Mouse (Mus musculus) midbrain, embryonic 11.5 days (tissue): Measurements from ENCODE around the gene Hdgf. TPM values are rescaled to one million over a fixed set of nuclear protein-coding genes. Genes with fewer than 3 reads are reported as not detected.
A peak's percentile ranks its signal among the peaks of the same experiment; 100 is the strongest.

Experiments
- ATAC-seq: fragments of 200-750 bp; cut with Nextera tagmentation; 2 replicates; pipeline ENCODE4 v1.8.0; 2017; ENCODE audit warnings: moderate TSS enrichment, moderate library complexity; ENCODE audit not compliant: low FRiP score
- DNase-seq: peaks from one replicate; pipeline ENCODE4 v3.0.0; 2015; ENCODE audit warnings: low spot score; ENCODE audit errors: missing footprints
- H3K27ac ChIP-seq: fragments of 300-500 bp; sonication (generic); 2 replicates; pipeline ENCODE4 v1.5.1; 2014; ENCODE audit warnings: low read depth, low read length
- H3K27me3 ChIP-seq: fragments of 300-500 bp; sonication (generic); 2 replicates; pipeline ENCODE4 v1.6.1; 2014; ENCODE audit warnings: mild to moderate bottlenecking, low read length, moderate library complexity, mixed read lengths; ENCODE audit not compliant: control insufficient read depth, insufficient read depth
- H3K36me3 ChIP-seq: fragments of 300-500 bp; sonication (generic); 2 replicates; pipeline ENCODE4 v1.6.1; 2014; ENCODE audit warnings: mild to moderate bottlenecking, low read length, moderate library complexity, mixed read lengths; ENCODE audit not compliant: control insufficient read depth, insufficient read depth
- H3K4me1 ChIP-seq: fragments of 300-500 bp; sonication (generic); 2 replicates; pipeline ENCODE4 v1.6.1; 2014; ENCODE audit warnings: low read length; ENCODE audit not compliant: control insufficient read depth, insufficient read depth
- H3K4me2 ChIP-seq: fragments of 300-500 bp; sonication (generic); 2 replicates; pipeline ENCODE4 v1.6.1; 2014; ENCODE audit warnings: mild to moderate bottlenecking, moderate library complexity
- H3K4me3 ChIP-seq: fragments of 300-500 bp; sonication (generic); 2 replicates; pipeline ENCODE4 v1.5.1; 2014; ENCODE audit warnings: low read depth, low read length
- H3K9ac ChIP-seq: fragments of 300-500 bp; sonication (generic); 2 replicates; pipeline ENCODE4 v1.6.1; 2014; ENCODE audit warnings: low read length
- H3K9me3 ChIP-seq: fragments of 300-500 bp; sonication (generic); 2 replicates; pipeline ENCODE4 v1.6.1; 2016; ENCODE audit warnings: low read length; ENCODE audit not compliant: control insufficient read depth
- WGBS: fragments of 180-500 bp; shearing (Covaris S2); extraction: QIAGEN DNeasy Blood & Tissue Kit; methylation state at CpG from one replicate; pipeline ENCODE4 v1.1.7; 2014; 5-methylcytosine and 5-hydroxymethylcytosine counted together
- polyA plus RNA-seq: library from polyadenylated mRNA; unstranded; fragments of >200 nt; fragmentation: Nextera tagmentation; extraction: Ambion mirVana; gene quantifications from 2 replicates; pipeline ENCODE4 v1.2.1, GENCODE M21; 2014

Hdgf gene
- polyA plus RNA-seq, 1 experiment from 2014 or later = 268 TPM

GRCm38 (mm10) chr3:87947056-87947810 lies 41.1 kb downstream of the Hdgf start:
- Histone ChIP-seq H3K27ac (peak overlapping the region; percentile 90), H3K36me3 (peaks cover 2% of the 10 kb centered on the region; the same call in 1 of the 2 replicates), H3K4me1 (peaks cover 75% of the 10 kb centered on the region), H3K4me2 (peak overlapping the region; percentile 83), H3K9me3 (no peaks in the 10 kb centered on the region), H3K9ac (peak overlapping the region; percentile 80), H3K4me3 (peak overlapping the region; percentile 56), H3K27me3 (no peaks in the 10 kb centered on the region)
- ATAC-seq = peak; percentile 17
- peak; percentile 97 for DNase-seq
- WGBS = 2% methylated on average over 26 of the region's 26 CpGs

DNA sequence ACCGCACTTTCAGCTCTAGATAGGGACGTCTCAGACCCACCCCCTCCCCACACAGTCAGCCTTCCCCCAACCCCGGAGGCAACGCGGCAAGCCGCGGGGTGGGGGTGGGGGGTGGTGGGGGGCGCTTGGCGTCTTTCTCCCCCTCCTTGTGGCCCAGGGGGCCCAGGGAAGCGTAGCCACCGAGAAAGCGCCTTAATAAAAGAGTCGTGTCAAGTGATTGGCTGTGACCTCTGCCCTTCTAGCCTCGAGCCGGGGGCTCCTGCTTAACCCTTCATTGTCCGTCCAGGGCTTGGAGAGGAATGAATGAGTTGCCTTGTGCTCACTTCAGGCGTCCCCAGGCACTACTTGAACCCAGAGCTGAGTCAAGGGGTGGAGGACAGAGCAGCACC lies 41.7 kb downstream of the Hdgf start:
- H3K4me2 ChIP-seq = peak overlapping the region; percentile 83
- DNase-seq = peak; percentile 96
- peak overlapping the region; percentile 90 for H3K27ac ChIP-seq
- H3K9ac ChIP-seq = peak overlapping the region; percentile 80
- no peaks in the 10 kb centered on the region for H3K36me3 ChIP-seq
- peaks cover 81% of the 10 kb centered on the region for H3K4me1 ChIP-seq
- ATAC-seq = peak; percentile 50
- H3K27me3 ChIP-seq = no peaks in the 10 kb centered on the region
- WGBS = 1% methylated on average over 13 of the region's 17 CpGs
- H3K9me3 ChIP-seq = no peaks in the 10 kb centered on the region
- H3K4me3 ChIP-seq = peak overlapping the region; percentile 56

GRCm38 (mm10) chr3:87948378-87949265 lies 42.5 kb downstream of the Hdgf start, which contains the start of gene Crabp2:
Crabp2 (plus strand) TSS chr3:87948666.
- Histone ChIP-seq H3K4me1 (peaks cover 84% of the 10 kb centered on the region), H3K9ac (peak within 1 kb of the TSS; percentile 80), H3K4me3 (peak within 1 kb of the TSS; percentile 56), H3K4me2 (peak within 1 kb of the TSS; percentile 83), H3K27ac (peak within 1 kb of the TSS; percentile 90), H3K36me3 (no peaks in the 10 kb centered on the region), H3K9me3 (no peaks in the 10 kb centered on the region), H3K27me3 (no peaks in the 10 kb centered on the region)
- under 1% methylated on average over 35 of the region's 35 CpGs for WGBS
- DNase-seq (peak; percentile 96), ATAC-seq (peak; percentile 23)

DNA sequence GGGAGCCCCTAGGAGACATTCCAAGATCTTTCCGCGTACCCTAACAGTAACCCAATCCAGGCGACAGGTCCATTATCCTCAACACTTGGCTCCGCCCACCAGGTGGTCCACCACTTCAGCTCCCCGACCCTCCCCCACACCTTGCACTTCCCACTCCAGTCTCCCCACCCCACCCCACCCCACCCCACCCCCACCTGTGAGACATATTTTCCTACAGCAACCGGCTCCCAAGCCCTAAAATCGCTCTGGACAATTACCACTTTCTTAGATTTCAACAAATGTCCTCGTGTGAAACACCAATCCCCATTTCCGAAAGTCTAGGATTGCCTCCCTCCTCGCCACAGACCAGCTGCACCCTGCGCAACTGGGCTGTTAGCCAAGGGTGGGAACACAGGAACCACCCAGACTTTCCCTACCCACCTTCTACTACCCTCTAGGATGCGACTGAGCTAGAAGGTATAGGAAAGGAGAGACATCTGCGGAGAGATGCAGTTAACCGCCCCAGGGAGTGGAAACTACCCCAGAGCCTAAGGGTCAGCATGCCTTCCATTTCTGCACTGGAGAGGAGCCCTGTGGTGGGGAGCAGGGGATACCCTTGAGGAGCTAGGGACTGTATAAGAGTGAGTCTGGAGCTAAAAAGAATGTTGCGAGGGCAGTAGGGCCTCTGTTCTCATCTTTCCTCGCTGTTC lies 43.3 kb downstream of the Hdgf start:
- ATAC-seq = no peak
- Histone ChIP-seq H3K9ac (peak overlapping the region; percentile 80), H3K9me3 (no peaks in the 10 kb centered on the region), H3K27ac (peak overlapping the region; percentile 90), H3K4me2 (peak overlapping the region; percentile 83), H3K4me1 (peaks cover 81% of the 10 kb centered on the region), H3K36me3 (no peaks in the 10 kb centered on the region), H3K27me3 (no peaks in the 10 kb centered on the region), H3K4me3 (peak overlapping the region; percentile 56)
- peak; percentile 93 for DNase-seq
- under 1% methylated on average over 16 of the region's 16 CpGs for WGBS

DNA sequence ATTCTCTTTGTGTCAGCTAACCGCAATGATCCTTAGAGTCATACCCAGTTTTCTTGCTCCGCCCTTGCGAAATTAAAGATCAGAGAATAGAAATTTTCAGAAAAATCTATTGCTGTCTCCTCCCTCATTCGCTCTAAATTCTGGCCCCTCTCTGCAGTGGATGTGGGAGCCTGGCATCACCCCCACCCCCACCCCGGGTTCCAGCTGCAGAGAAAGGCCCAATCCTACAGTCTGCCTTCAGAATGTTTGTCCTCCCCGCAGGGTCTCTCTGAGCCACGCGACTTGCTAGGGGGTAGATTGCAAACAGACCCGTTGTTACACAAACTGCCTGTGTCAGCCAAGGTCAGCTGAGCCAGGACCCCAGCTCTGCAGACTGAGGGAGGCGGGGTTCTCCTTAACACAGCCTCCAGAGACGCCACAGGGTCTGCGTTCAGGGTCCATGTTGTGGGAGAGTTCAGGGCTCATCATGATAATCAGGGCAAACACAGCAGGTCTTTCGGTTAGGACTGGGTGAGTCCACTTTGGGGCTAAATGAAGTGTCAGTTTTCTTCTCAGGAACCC lies 43.9 kb downstream of the Hdgf start:
- 2% methylated on average over 13 of the region's 13 CpGs for WGBS

DNA sequence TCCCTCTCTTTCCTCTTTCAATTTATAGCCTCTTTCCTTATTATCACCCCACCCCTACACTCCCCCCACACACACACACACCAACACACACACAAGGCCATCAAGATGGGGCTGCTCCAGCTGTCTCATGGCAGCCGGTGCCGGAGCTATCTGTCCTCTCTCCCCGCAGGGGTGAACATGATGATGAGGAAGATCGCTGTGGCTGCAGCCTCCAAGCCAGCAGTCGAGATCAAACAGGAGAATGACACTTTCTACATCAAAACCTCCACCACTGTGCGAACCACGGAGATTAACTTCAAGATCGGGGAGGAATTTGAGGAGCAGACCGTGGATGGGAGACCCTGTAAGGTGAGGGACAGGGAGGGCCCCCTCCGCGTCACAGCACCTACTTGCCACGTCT lies 45.8 kb downstream of the Hdgf start:
- Histone ChIP-seq H3K36me3 (no peaks in the 10 kb centered on the region), H3K27me3 (no peaks in the 10 kb centered on the region), H3K9me3 (no peaks in the 10 kb centered on the region), H3K27ac (peak overlapping the region; percentile 30), H3K4me2 (peak overlapping the region; percentile 83), H3K4me3 (peak overlapping the region; percentile 56), H3K4me1 (peaks cover 56% of the 10 kb centered on the region), H3K9ac (peak overlapping the region; percentile 49)
- WGBS = 16% methylated on average over 12 of the region's 12 CpGs
- no peak for ATAC-seq
- DNase-seq = peak; percentile 85

More for the DNA sequence above, 43.9 kb downstream of the Hdgf start:
- peak; percentile 93 for DNase-seq
- Histone ChIP-seq H3K36me3 (no peaks in the 10 kb centered on the region), H3K4me3 (peak overlapping the region; percentile 56), H3K9ac (peak overlapping the region; percentile 80), H3K27me3 (no peaks in the 10 kb centered on the region), H3K4me1 (peaks cover 75% of the 10 kb centered on the region), H3K4me2 (peak overlapping the region; percentile 83), H3K9me3 (no peaks in the 10 kb centered on the region), H3K27ac (peak overlapping the region; percentile 90)
- 0 out of 2 replicates have a peak, but pooled peaks have one; percentile 15 for ATAC-seq

GRCm38 (mm10) chr3:87952440-87952839 lies 46.3 kb downstream of the Hdgf start:
- Histone ChIP-seq H3K9ac (peak overlapping the region; percentile 49), H3K4me3 (peak overlapping the region; percentile 56), H3K9me3 (no peaks in the 10 kb centered on the region), H3K4me2 (peak overlapping the region; percentile 83), H3K4me1 (peaks cover 51% of the 10 kb centered on the region), H3K27me3 (no peaks in the 10 kb centered on the region), H3K27ac (peak overlapping the region; percentile 30; the same call in 1 of the 2 replicates), H3K36me3 (no peaks in the 10 kb centered on the region)
- peak; percentile 41 for ATAC-seq
- peak; percentile 88 for DNase-seq
- 4% methylated on average over 5 of the region's 5 CpGs for WGBS

DNA sequence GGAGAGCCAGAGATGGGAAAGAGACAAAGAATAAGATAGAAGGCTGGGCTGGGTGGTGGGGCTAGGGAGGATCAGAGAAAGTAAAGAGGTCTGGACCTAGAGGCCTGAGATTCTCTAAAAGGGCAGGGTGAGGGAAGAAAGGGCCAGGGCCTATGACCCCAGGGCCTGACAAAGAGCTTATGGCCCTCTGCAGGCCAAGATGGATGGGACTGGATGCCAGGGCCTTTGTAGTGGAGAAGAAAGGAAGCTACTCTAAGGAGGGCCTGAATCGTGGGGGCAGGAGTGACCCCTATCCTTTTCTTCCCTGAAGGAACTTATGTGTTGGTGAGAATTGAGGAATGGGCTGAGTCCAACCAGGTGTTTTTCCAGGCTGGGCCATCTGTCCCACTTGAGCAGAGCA lies 51.9 kb downstream of the Hdgf start:
- Histone ChIP-seq H3K4me2 (no peak overlapping the region), H3K4me1 (peaks cover 25% of the 10 kb centered on the region), H3K9ac (no peak overlapping the region; the same call in 1 of the 2 replicates), H3K9me3 (no peaks in the 10 kb centered on the region), H3K36me3 (no peaks in the 10 kb centered on the region), H3K27ac (no peak overlapping the region), H3K4me3 (no peak overlapping the region), H3K27me3 (no peaks in the 10 kb centered on the region)
- ATAC-seq (no peak), DNase-seq (peak; percentile 85)
- 0% methylated on average over 1 of the region's 1 CpGs for WGBS
